ENCODE assay signal across 8 mouse cellular contexts in the genomic region with DNA sequence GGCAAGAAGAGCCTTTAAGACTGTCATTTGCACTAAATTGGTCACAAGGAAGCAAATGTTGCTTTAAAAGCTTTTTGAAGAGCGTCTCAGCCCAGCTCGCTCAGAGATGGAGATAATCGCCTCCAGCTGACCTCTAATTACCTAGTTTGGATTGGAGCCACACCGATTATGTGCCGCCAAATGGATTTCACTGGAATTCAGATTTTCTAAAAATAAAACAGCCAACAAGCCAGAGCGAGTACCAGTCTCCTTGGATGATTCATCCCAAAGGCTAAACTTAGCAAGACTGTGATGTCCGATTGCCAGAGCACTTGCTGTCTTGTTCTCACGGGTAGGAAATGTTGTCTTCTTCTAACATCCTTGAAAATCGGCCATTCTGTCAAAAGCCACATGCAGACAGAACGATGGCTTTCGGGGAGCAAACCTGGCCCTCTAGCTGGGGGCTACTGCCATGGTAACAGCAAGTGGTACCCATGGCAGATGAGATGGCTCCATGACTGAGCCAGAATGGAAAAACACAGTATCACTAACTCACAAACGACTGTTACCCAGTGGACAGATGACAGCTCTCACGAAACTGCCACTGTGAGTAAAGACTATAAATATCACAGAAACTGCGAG.
DNase-seq lines count a peak whose midpoint lies in the region; ATAC-seq and TF ChIP-seq lines count a peak whose summit lies in the region.

No protein-coding gene starts in this region.

- ATAC-seq in midbrain, postnatal 0 days (ENCODE audit: low FRiP score), result no peak
- no peak for ATAC-seq in midbrain, embryonic 15.5 days (replicated peaks)
- ATAC-seq in intestine, postnatal 0 days, result no peak
- no peak for ATAC-seq in midbrain, embryonic 16.5 days

- no peaks in the 10 kb centered on the region for H3K9me3 ChIP-seq in midbrain, postnatal 0 days (ENCODE audit: low read length)
- H3K9me3 ChIP-seq in midbrain, embryonic 15.5 days, result no peaks in the 10 kb centered on the region
- H3K9me3 ChIP-seq in intestine, postnatal 0 days (ENCODE audit: control insufficient read depth), result no peaks in the 10 kb centered on the region
- H3K9me3 ChIP-seq in midbrain, embryonic 16.5 days (replicated peaks; ENCODE audit: control insufficient read depth, low read length, poor library complexity, severe bottlenecking), result no peaks in the 10 kb centered on the region

- no peak overlapping the region for H3K4me2 ChIP-seq in midbrain, postnatal 0 days (ENCODE audit: low read depth, low read length, poor library complexity, severe bottlenecking)
- H3K4me2 ChIP-seq in midbrain, embryonic 15.5 days, result no peak overlapping the region
- H3K4me2 ChIP-seq in intestine, postnatal 0 days (replicated peaks; ENCODE audit: low read depth), result no peak overlapping the region
- no peak overlapping the region for H3K4me2 ChIP-seq in midbrain, embryonic 16.5 days (ENCODE audit: low read length)

- DNase-seq in midbrain, postnatal 0 days (ENCODE audit: low spot score), result peak; percentile 68
- peak; percentile 60 for DNase-seq in fibroblast of lung, adult 2 months (ENCODE audit: low read depth)
- peak; percentile 66 to 69 for DNase-seq in heart, postnatal 10 days
- peak; percentile 24 for DNase-seq in retina, embryonic 14.5 days (ENCODE audit: low spot score)
- DNase-seq in lung, postnatal 14 days, result no peak

- 65% methylated on average over 14 of the region's 14 CpGs for WGBS in midbrain, postnatal 0 days
- 74% methylated on average over 14 of the region's 14 CpGs for WGBS in midbrain, embryonic 15.5 days
- WGBS in intestine, postnatal 0 days, result 70% methylated on average over 14 of the region's 14 CpGs
- WGBS in midbrain, embryonic 16.5 days, result 66% methylated on average over 14 of the region's 14 CpGs

- H3K27me3 ChIP-seq in midbrain, postnatal 0 days (ENCODE audit: insufficient read depth, low read length), result no peaks in the 10 kb centered on the region
- H3K27me3 ChIP-seq in midbrain, embryonic 15.5 days (replicated peaks), result no peaks in the 10 kb centered on the region
- H3K27me3 ChIP-seq in intestine, postnatal 0 days (replicated peaks; ENCODE audit: control insufficient read depth, insufficient read depth, low read length), result no peaks in the 10 kb centered on the region
- H3K27me3 ChIP-seq in midbrain, embryonic 16.5 days (ENCODE audit: control insufficient read depth, insufficient read depth, low read depth, low read length), result no peaks in the 10 kb centered on the region

- no peak overlapping the region for H3K4me3 ChIP-seq in midbrain, postnatal 0 days (ENCODE audit: low read depth, low read length)
- H3K4me3 ChIP-seq in midbrain, embryonic 15.5 days, result no peak overlapping the region
- no peak overlapping the region for H3K4me3 ChIP-seq in intestine, postnatal 0 days (ENCODE audit: low read depth, low read length)
- no peak overlapping the region for H3K4me3 ChIP-seq in midbrain, embryonic 16.5 days (ENCODE audit: low read depth, low read length)

- H3K4me1 ChIP-seq in midbrain, postnatal 0 days (ENCODE audit: insufficient read depth, low read length), result no peaks in the 10 kb centered on the region
- H3K4me1 ChIP-seq in midbrain, embryonic 15.5 days, result no peaks in the 10 kb centered on the region
- H3K4me1 ChIP-seq in intestine, postnatal 0 days (replicated peaks; ENCODE audit: control insufficient read depth, insufficient read depth, low read length), result no peaks in the 10 kb centered on the region
- H3K4me1 ChIP-seq in midbrain, embryonic 16.5 days (ENCODE audit: control insufficient read depth, insufficient read depth, low read length), result no peaks in the 10 kb centered on the region

- intact Hi-C loops in heart, postnatal 10 days (cut with DNase I), result no loop called here

- no peaks in the 10 kb centered on the region for H3K36me3 ChIP-seq in midbrain, postnatal 0 days (ENCODE audit: insufficient read depth, low read length)
- H3K36me3 ChIP-seq in midbrain, embryonic 15.5 days (replicated peaks), result no peaks in the 10 kb centered on the region
- H3K36me3 ChIP-seq in intestine, postnatal 0 days (ENCODE audit: control insufficient read depth, insufficient read depth), result no peaks in the 10 kb centered on the region
- no peaks in the 10 kb centered on the region for H3K36me3 ChIP-seq in midbrain, embryonic 16.5 days (ENCODE audit: control insufficient read depth, insufficient read depth, low read length)

- no peak for TF ChIP-seq CTCF in midbrain, postnatal 0 days (IDR thresholded peaks at IDR 0.05)
- TF ChIP-seq CTCF in intestine, postnatal 0 days (IDR thresholded peaks at IDR 0.05; ENCODE audit: low read depth), result no peak

- no peak overlapping the region for H3K27ac ChIP-seq in midbrain, postnatal 0 days (ENCODE audit: low read depth, low read length)
- H3K27ac ChIP-seq in midbrain, embryonic 15.5 days, result no peak overlapping the region
- H3K27ac ChIP-seq in intestine, postnatal 0 days (ENCODE audit: low read depth, low read length), result no peak overlapping the region
- H3K27ac ChIP-seq in midbrain, embryonic 16.5 days (ENCODE audit: low read length), result no peak overlapping the region

- H3K9ac ChIP-seq in midbrain, postnatal 0 days (replicated peaks; ENCODE audit: low read length, poor library complexity, severe bottlenecking), result no peak overlapping the region
- H3K9ac ChIP-seq in midbrain, embryonic 15.5 days, result no peak overlapping the region
- H3K9ac ChIP-seq in intestine, postnatal 0 days (ENCODE audit: low read depth, low read length), result no peak overlapping the region
- no peak overlapping the region for H3K9ac ChIP-seq in midbrain, embryonic 16.5 days (ENCODE audit: low read depth, low read length)
